Mouse (Mus musculus): ENCODE data around the gene Olfm4.

DNA sequence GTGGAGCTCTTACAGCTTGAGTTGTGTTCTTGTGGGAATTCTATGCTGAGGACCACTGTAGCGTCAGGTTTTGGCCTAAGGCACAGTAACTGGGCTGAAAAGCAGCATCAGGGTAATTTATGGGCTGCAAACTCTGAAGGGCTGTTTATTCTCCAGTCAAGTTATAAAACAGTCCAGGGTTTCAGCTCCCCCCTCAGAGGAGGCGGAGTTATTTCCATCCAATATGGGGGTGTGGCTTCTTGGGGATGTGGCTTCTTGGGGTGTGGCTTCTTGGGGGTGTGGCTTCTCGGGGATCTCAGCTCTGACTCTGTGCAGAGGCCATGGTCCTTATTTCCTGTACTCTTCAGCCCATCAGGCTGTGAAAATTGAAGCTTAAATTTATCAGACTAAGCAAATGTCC lies 28.2 kb upstream of the Olfm4 start:
- TF ChIP-seq CTCF (IDR thresholded peaks at IDR 0.05; ENCODE audit: control insufficient read depth, insufficient read depth, insufficient replicate concordance, low read depth, low read length) (no peak), POLR2A (IDR thresholded peaks at IDR 0.05; ENCODE audit: control insufficient read depth, low read depth, low read length) (no peak)
